Mouse (Mus musculus) cerebellum, adult 2 months (tissue): ENCODE data around the gene Ap5z1.

Source experiments
- CTCF ChIP-seq: fragments of 200-500 bp; IDR thresholded peaks from 2 replicates; pipeline ENCODE4 v1.5.1; 2011; ENCODE audit warnings: low read depth, mild to moderate bottlenecking, control low read depth, low read length, moderate library complexity, borderline replicate concordance; ENCODE audit not compliant: insufficient read depth
- POLR2A ChIP-seq: fragments of 200-500 bp; IDR thresholded peaks from 2 replicates; pipeline ENCODE4 v1.6.1; 2011; ENCODE audit warnings: low read length, control low read depth, borderline replicate concordance; ENCODE audit not compliant: insufficient read depth

DNA sequence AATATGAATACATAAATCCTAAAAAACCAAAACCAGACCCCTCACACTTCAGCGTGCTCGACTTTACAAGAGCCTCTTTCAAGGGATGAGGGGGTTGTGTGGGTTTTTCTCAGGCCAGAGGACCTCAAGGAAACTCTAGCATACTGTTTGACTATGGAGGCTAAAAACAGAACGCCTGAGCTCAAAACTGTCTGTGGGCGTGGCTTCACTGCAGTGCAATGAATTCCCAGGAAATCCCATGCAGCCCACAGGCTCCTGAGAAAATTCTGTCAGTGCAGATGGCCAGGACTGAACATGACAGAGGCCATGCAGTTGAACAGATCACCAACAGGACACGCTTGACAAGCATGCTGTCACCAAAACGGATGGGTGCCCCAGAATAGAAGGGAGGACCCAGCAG, 55.2 kb downstream of the Ap5z1 start:
- TF ChIP-seq CTCF: no peak
- no peak for TF ChIP-seq POLR2A
